Mouse (Mus musculus): ENCODE results near the gene Slc6a6. TPM values are rescaled to one million over a fixed set of nuclear protein-coding genes. Genes with fewer than 3 reads are reported as not detected.

Slc6a6 gene
- polyA plus RNA-seq, 1 experiment from 2014 or later = 66.8 TPM

- H3K27ac ChIP-seq (replicated peaks in 1 of 2; ENCODE audit: control insufficient read depth in 1 of 2, insufficient read depth in 1 of 2, low read depth in 2 of 2, low read length in 2 of 2) = no peak overlapping the region
- ATAC-seq (ENCODE audit: insufficient number of reproducible peaks, insufficient read depth, low FRiP score, low read depth) = no peak
- 63% methylated on average over 3 of the region's 3 CpGs for WGBS
- peaks cover 10 to 11% of the 10 kb centered on the region in 2 experiments; a peak in 2 of 4 replicates for H3K4me1 ChIP-seq (ENCODE audit: control insufficient read depth in 2 of 2, insufficient read depth in 2 of 2, low read length in 2 of 2)
- no peak overlapping the region for H3K4me3 ChIP-seq (ENCODE audit: control insufficient read depth in 1 of 2, insufficient read depth in 1 of 2, low read depth in 1 of 2, low read length in 2 of 2)
- peaks cover 95% of the 10 kb centered on the region for H3K36me3 ChIP-seq (ENCODE audit: control insufficient read depth, insufficient read depth, low read length)
- H3K4me2 ChIP-seq (ENCODE audit: low read length) = no peak overlapping the region
- H3K9ac ChIP-seq (ENCODE audit: low read length) = no peak overlapping the region
- no peaks in the 10 kb centered on the region for H3K27me3 ChIP-seq (ENCODE audit: control insufficient read depth, insufficient read depth, low read length)
- no peaks in the 10 kb centered on the region for H3K9me3 ChIP-seq (ENCODE audit: control insufficient read depth, low read length)
These were observed 67.1 kb downstream of the Slc6a6 start for GRCm38 (mm10) chr6:91750976-91751375.

- H3K9me3 ChIP-seq (ENCODE audit: control insufficient read depth, low read length) = no peaks in the 10 kb centered on the region
- H3K4me2 ChIP-seq (ENCODE audit: low read length) = no peak overlapping the region
- no peak overlapping the region for H3K4me3 ChIP-seq (ENCODE audit: control insufficient read depth in 1 of 2, insufficient read depth in 1 of 2, low read depth in 1 of 2, low read length in 2 of 2)
- 0 out of 2 replicates have a peak, but pooled peaks have one; percentile 23 for ATAC-seq (ENCODE audit: insufficient number of reproducible peaks, insufficient read depth, low FRiP score, low read depth)
- peaks cover 10 to 11% of the 10 kb centered on the region in 2 experiments; a peak in 2 of 4 replicates for H3K4me1 ChIP-seq (ENCODE audit: control insufficient read depth in 2 of 2, insufficient read depth in 2 of 2, low read length in 2 of 2)
- H3K27me3 ChIP-seq (ENCODE audit: control insufficient read depth, insufficient read depth, low read length) = no peaks in the 10 kb centered on the region
- WGBS = 59% methylated on average over 8 of the region's 8 CpGs
- peaks cover 95% of the 10 kb centered on the region for H3K36me3 ChIP-seq (ENCODE audit: control insufficient read depth, insufficient read depth, low read length)
- H3K27ac ChIP-seq (replicated peaks in 1 of 2; ENCODE audit: control insufficient read depth in 1 of 2, insufficient read depth in 1 of 2, low read depth in 2 of 2, low read length in 2 of 2) = 0 out of 4 replicates have a peak overlapping the region, but pooled peaks of 1 of the 2 experiments have one; percentile 14
- no peak overlapping the region for H3K9ac ChIP-seq (ENCODE audit: low read length)
These were observed 69.0 kb downstream of the Slc6a6 start for GRCm38 (mm10) chr6:91752884-91753283.

- no peak for ATAC-seq (ENCODE audit: insufficient number of reproducible peaks, insufficient read depth, low FRiP score, low read depth)
- Histone ChIP-seq H3K27me3 (ENCODE audit: control insufficient read depth, insufficient read depth, low read length) (no peaks in the 10 kb centered on the region), H3K4me2 (ENCODE audit: low read length) (no peak overlapping the region), H3K27ac (replicated peaks in 1 of 2; ENCODE audit: control insufficient read depth in 1 of 2, insufficient read depth in 1 of 2, low read depth in 2 of 2, low read length in 2 of 2) (peak overlapping the region; percentile 11 to 27; a peak in 1 of 4 replicates), H3K4me3 (ENCODE audit: control insufficient read depth in 1 of 2, insufficient read depth in 1 of 2, low read depth in 1 of 2, low read length in 2 of 2) (no peak overlapping the region), H3K9ac (ENCODE audit: low read length) (no peak overlapping the region), H3K4me1 (ENCODE audit: control insufficient read depth in 2 of 2, insufficient read depth in 2 of 2, low read length in 2 of 2) (peaks cover 10 to 11% of the 10 kb centered on the region in 2 experiments; a peak in 2 of 4 replicates), H3K9me3 (ENCODE audit: control insufficient read depth, low read length) (no peaks in the 10 kb centered on the region), H3K36me3 (ENCODE audit: control insufficient read depth, insufficient read depth, low read length) (peaks cover 90% of the 10 kb centered on the region)
- 60% methylated on average over 6 of the region's 6 CpGs for WGBS
These were observed 70.2 kb downstream of the Slc6a6 start for GRCm38 (mm10) chr6:91754098-91754497.

- Histone ChIP-seq H3K4me1 (ENCODE audit: control insufficient read depth in 2 of 2, insufficient read depth in 2 of 2, low read length in 2 of 2) (peaks cover 10 to 11% of the 10 kb centered on the region in 2 experiments; a peak in 2 of 4 replicates), H3K9me3 (ENCODE audit: control insufficient read depth, low read length) (no peaks in the 10 kb centered on the region), H3K4me2 (ENCODE audit: low read length) (no peak overlapping the region), H3K9ac (ENCODE audit: low read length) (no peak overlapping the region), H3K36me3 (ENCODE audit: control insufficient read depth, insufficient read depth, low read length) (peaks cover 91% of the 10 kb centered on the region), H3K4me3 (ENCODE audit: control insufficient read depth in 1 of 2, insufficient read depth in 1 of 2, low read depth in 1 of 2, low read length in 2 of 2) (no peak overlapping the region), H3K27ac (replicated peaks in 1 of 2; ENCODE audit: control insufficient read depth in 1 of 2, insufficient read depth in 1 of 2, low read depth in 2 of 2, low read length in 2 of 2) (no peak overlapping the region), H3K27me3 (ENCODE audit: control insufficient read depth, insufficient read depth, low read length) (no peaks in the 10 kb centered on the region)
- 91% methylated on average over 12 of the region's 12 CpGs for WGBS
- no peak for ATAC-seq (ENCODE audit: insufficient number of reproducible peaks, insufficient read depth, low FRiP score, low read depth)
These were observed 71.0 kb downstream of the Slc6a6 start for GRCm38 (mm10) chr6:91754845-91755244.

- Histone ChIP-seq H3K27me3 (ENCODE audit: control insufficient read depth, insufficient read depth, low read length) (no peaks in the 10 kb centered on the region), H3K4me3 (ENCODE audit: control insufficient read depth in 1 of 2, insufficient read depth in 1 of 2, low read depth in 1 of 2, low read length in 2 of 2) (no peak overlapping the region), H3K9me3 (ENCODE audit: control insufficient read depth, low read length) (no peaks in the 10 kb centered on the region), H3K36me3 (ENCODE audit: control insufficient read depth, insufficient read depth, low read length) (peaks cover 65% of the 10 kb centered on the region), H3K4me2 (ENCODE audit: low read length) (no peak overlapping the region), H3K27ac (replicated peaks in 1 of 2; ENCODE audit: control insufficient read depth in 1 of 2, insufficient read depth in 1 of 2, low read depth in 2 of 2, low read length in 2 of 2) (no peak overlapping the region), H3K9ac (ENCODE audit: low read length) (no peak overlapping the region), H3K4me1 (ENCODE audit: control insufficient read depth in 2 of 2, insufficient read depth in 2 of 2, low read length in 2 of 2) (no peaks in the 10 kb centered on the region)
- 74% methylated on average over 9 of the region's 9 CpGs for WGBS
- no peak for ATAC-seq (ENCODE audit: insufficient number of reproducible peaks, insufficient read depth, low FRiP score, low read depth)
These were observed 78.3 kb downstream of the Slc6a6 start for GRCm38 (mm10) chr6:91762051-91762742.

GRCm38 (mm10) chr6:91767550-91767949 is 83.7 kb downstream of the Slc6a6 start:
- H3K27me3 ChIP-seq (ENCODE audit: control insufficient read depth, insufficient read depth, low read length) = no peaks in the 10 kb centered on the region
- ATAC-seq (ENCODE audit: insufficient number of reproducible peaks, insufficient read depth, low FRiP score, low read depth) = no peak

GRCm38 (mm10) chr6:91773951-91774350 is 90.1 kb downstream of the Slc6a6 start:
- ATAC-seq (ENCODE audit: insufficient number of reproducible peaks, insufficient read depth, low FRiP score, low read depth) = no peak
- 62% methylated on average over 5 of the region's 5 CpGs for WGBS
- H3K9ac ChIP-seq (ENCODE audit: low read length) = no peak overlapping the region

More at GRCm38 (mm10) chr6:91767550-91767949, 83.7 kb downstream of the Slc6a6 start:
- Histone ChIP-seq H3K4me3 (ENCODE audit: control insufficient read depth in 1 of 2, insufficient read depth in 1 of 2, low read depth in 1 of 2, low read length in 2 of 2) (no peak overlapping the region), H3K27ac (replicated peaks in 1 of 2; ENCODE audit: control insufficient read depth in 1 of 2, insufficient read depth in 1 of 2, low read depth in 2 of 2, low read length in 2 of 2) (no peak overlapping the region), H3K9me3 (ENCODE audit: control insufficient read depth, low read length) (peaks cover 9% of the 10 kb centered on the region), H3K4me2 (ENCODE audit: low read length) (no peak overlapping the region), H3K9ac (ENCODE audit: low read length) (no peak overlapping the region), H3K36me3 (ENCODE audit: control insufficient read depth, insufficient read depth, low read length) (peaks cover 52% of the 10 kb centered on the region), H3K4me1 (ENCODE audit: control insufficient read depth in 2 of 2, insufficient read depth in 2 of 2, low read length in 2 of 2) (no peaks in the 10 kb centered on the region)
- 84% methylated on average over 8 of the region's 8 CpGs for WGBS

More at GRCm38 (mm10) chr6:91773951-91774350, 90.1 kb downstream of the Slc6a6 start:
- Histone ChIP-seq H3K27ac (replicated peaks in 1 of 2; ENCODE audit: control insufficient read depth in 1 of 2, insufficient read depth in 1 of 2, low read depth in 2 of 2, low read length in 2 of 2) (no peak overlapping the region), H3K4me1 (ENCODE audit: control insufficient read depth in 2 of 2, insufficient read depth in 2 of 2, low read length in 2 of 2) (no peaks in the 10 kb centered on the region), H3K36me3 (ENCODE audit: control insufficient read depth, insufficient read depth, low read length) (peaks cover 65% of the 10 kb centered on the region), H3K9me3 (ENCODE audit: control insufficient read depth, low read length) (peaks cover 9% of the 10 kb centered on the region), H3K27me3 (ENCODE audit: control insufficient read depth, insufficient read depth, low read length) (no peaks in the 10 kb centered on the region), H3K4me3 (ENCODE audit: control insufficient read depth in 1 of 2, insufficient read depth in 1 of 2, low read depth in 1 of 2, low read length in 2 of 2) (no peak overlapping the region), H3K4me2 (ENCODE audit: low read length) (no peak overlapping the region)
